Mouse (Mus musculus): ENCODE data around the gene Lgals3.

Lgals3 gene

GRCm38 (mm10) chr14:47370790-47371189, 3.2 kb downstream of the Lgals3 start:
- DNase-seq (ENCODE audit: low spot score): no peak

DNA sequence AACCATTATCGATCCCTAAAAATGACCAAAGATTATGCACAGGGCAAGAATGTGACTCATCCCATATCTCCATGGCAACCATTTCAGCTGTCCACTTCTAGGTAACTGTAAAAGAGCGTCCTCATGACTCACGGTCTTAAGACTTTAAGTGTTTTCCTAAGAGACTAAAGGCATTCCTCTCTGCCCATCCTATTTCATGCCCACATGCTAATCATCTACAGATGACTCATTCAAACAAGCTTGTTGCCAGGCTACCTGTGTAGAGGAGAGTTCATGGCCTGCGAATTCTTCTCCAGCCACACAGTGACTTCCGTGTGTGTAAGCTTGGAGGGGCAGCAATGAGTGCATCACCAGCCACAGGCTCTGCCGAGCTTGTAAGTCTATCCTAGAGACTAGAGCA, 4.1 kb downstream of the Lgals3 start:
- DNase-seq (ENCODE audit: low spot score): no peak

GRCm38 (mm10) chr14:47373728-47374678, 6.5 kb downstream of the Lgals3 start:
- peak; percentile 58 for DNase-seq (ENCODE audit: low spot score)

DNA sequence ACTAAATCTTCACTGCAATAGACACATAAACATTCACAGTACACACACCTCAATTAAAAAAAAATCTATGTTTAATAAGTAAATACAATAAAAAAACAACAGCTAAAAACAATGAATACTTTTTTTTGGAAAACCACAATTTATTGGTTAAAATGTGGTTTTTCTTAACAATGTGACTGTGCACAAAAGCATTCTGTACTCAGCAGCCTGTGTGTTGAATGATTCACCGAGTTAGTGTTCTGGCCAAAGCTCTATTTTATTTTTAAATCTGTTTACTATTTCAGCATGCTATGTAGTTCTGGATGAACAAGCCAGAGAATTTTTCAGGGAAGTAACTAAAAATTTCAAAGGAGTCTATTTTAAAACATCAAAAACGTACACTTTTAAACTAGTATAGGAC, 9.0 kb downstream of the Lgals3 start:
- no peak for DNase-seq (ENCODE audit: low spot score)

DNA sequence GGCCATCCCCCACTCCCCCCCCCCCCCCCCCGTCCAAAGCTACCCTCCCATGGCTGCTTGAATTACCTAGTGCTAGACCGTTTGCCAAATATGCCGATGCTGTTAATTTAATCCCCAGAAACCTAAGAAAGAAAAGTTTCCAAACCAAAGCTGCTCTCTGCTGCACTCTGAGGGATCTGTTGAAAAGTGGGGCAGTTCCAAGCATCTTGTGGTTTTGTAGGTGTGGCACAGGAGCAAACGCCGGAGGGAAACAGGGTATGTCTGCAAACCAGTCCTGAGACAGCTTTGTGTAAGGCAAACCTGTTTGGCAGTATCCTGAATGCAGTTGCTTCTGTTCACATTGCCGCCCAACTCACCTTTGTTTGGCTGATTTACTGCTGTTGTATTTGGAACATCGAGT, 10.8 kb downstream of the Lgals3 start:
- DNase-seq (ENCODE audit: low spot score): no peak

DNA sequence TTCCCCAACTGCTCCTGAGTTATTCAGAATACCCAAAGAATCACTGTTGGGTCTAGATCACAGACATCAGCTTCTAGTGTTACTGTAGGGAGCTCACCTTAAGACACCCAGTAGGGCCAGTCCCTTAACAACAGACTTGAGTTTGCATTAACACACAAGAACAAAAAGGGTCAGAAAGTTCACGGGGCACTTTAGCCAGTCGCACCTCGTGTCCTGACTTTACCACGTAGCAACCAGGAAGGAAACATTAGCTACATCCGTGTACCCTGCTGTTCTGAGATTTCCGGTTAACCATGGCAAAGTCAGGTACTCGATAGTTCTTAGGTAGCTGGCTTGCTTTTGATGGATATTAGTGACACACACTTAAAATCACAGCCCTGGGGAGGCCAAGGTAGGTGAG, 16.4 kb downstream of the Lgals3 start:
- no peak for DNase-seq (ENCODE audit: low spot score)

- DNase-seq (ENCODE audit: low spot score): peak; percentile 56
These were observed 17.1 kb downstream of the Lgals3 start for GRCm38 (mm10) chr14:47384653-47385052.

GRCm38 (mm10) chr14:47386125-47386524, 18.6 kb downstream of the Lgals3 start:
- DNase-seq (ENCODE audit: low spot score): no peak

- no peak for DNase-seq (ENCODE audit: low spot score)
These were observed 26.0 kb downstream of the Lgals3 start for GRCm38 (mm10) chr14:47393354-47394094.

- DNase-seq (ENCODE audit: low spot score): no peak
These were observed 27.5 kb downstream of the Lgals3 start for GRCm38 (mm10) chr14:47395007-47395406.

DNA sequence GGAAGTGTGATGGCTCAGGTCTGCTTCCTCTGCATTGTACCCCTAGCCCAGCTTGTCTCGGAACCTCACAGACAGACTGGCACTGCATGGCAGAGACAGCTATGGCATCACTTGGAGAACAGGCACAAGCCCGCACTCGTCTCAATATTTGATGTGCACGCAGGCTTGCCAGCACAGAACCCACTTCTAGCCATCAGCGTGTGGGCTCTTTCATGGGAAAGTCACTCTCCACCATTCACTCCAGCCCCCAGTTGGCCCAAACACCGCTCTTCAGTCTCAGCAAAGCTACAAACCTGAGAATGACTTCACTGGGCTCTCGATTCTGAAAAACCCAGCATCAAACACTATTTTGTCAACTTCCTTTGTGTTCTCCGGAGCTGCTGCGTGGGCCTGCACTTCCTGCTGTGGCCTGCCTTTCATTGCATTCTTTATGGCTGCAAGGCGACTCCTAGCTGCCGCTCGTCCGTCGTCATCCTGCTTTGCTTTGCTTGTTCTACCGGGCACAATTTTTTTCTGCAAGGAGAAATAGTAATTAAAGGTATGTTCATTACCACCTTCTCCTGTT, 28.0 kb downstream of the Lgals3 start:
- no peak for DNase-seq (ENCODE audit: low spot score)

- DNase-seq (ENCODE audit: low spot score): no peak
These were observed 28.7 kb downstream of the Lgals3 start for GRCm38 (mm10) chr14:47396165-47396652.

- DNase-seq (ENCODE audit: low spot score): no peak
These were observed 35.2 kb downstream of the Lgals3 start for GRCm38 (mm10) chr14:47402735-47403134.

DNA sequence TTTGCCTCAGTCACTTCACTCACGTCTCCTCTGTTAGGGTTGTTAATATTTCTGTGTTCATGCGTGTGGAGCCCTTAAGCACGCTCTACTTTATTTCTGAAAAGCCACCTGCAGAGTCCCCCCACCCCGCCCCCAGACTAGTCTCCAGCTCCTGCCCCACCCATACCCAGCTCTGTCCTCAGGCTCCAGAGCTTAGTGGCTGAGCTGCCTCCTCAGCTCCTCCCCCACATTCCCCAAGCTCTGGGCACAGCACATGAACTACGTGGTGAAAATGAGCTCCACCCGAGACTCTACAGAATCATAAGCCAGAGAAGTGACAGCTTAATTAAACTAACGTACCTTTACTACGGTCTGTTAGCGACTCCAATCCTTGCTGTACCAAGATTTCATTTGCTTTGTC, 38.4 kb downstream of the Lgals3 start:
- DNase-seq (ENCODE audit: low spot score): no peak

- no peak for DNase-seq (ENCODE audit: low spot score)
These were observed 49.8 kb downstream of the Lgals3 start for GRCm38 (mm10) chr14:47417346-47417745.

DNA sequence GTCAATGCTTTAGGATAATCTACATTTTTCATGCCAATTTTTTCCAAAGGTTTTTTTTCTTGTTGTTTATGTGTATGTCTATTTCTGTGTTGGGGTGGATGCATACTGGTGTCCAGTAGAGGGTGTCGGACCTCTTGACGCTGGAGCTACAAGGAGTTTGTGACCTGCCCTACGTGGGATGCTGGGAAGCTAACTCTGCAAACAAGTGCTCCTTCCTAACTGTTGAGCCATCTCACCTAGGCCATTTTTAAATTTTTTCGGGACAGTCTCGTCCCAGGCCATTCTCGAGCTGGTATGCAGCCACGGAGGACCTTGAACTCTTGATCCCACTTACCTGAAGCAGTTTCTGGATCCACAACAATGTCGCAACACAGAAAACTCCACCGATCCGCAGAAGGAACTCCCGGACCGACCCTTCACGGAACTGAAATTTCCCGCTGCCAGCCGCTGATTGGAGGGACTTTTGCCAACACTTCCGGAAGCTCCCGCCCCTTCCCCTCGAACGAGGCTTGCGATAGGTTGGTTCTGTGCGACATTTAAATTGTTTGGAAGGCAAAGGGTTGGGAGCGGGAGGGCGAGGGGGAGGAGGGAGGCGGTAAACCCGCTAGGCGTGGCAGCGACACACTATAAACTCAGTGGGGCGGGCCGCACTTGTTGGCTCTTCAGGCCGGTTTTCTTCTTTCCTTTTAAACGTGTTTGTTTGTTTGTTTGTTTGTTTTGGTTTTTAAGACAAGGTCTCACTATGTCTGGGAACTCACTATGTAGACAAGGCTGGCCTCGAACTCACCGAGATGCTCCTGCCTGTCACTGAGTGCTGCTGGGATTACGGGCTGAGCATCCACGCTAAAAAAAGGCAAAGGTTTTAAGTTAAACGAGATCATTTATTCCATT, 50.5 kb downstream of the Lgals3 start, which contains the start of gene Dlgap5:
TSS of gene Dlgap5 (minus strand) at position 633 of the 891 bp plus-strand sequence.
- DNase-seq (ENCODE audit: low spot score): peak; percentile 92

GRCm38 (mm10) chr14:47418666-47418991, 51.1 kb downstream of the Lgals3 start:
- no peak for DNase-seq (ENCODE audit: low spot score)

DNA sequence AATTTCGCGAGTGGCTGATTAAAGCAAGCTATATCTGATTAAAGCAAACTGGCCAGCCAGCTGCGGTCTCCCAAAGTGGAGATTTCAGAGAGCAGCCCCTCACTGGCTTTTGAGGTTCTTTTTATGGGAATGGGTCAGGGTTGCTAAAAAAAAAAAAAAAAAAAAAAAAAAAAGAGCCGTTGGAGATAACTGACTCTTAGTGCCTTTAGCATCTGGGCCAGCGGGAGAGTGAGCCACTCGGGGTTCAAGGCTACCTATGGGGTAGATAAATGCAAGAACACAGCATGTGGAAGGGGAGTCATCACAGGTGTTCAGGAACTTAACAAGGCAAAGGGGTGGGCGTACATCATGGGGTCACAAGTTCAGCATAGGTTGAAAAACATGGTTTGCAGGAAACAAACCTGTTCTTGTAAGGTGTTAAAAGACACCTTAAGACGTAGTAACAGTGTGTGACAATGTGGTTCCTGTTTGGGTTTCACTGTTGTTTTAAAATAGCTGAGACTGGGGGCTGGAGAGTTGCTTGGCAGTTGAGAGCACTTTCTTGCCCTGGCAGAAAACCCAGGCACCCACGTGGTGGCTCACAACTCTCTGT, 51.6 kb downstream of the Lgals3 start:
- no peak for DNase-seq (ENCODE audit: low spot score)

GRCm38 (mm10) chr14:47419723-47420276, 52.2 kb downstream of the Lgals3 start:
- DNase-seq (ENCODE audit: low spot score): peak; percentile 48

- no peak for DNase-seq (ENCODE audit: low spot score)
These were observed 54.1 kb downstream of the Lgals3 start for GRCm38 (mm10) chr14:47421606-47422005.

- no peak for DNase-seq (ENCODE audit: low spot score)
These were observed 54.9 kb downstream of the Lgals3 start for GRCm38 (mm10) chr14:47422466-47422865.
